Mouse (Mus musculus): ENCODE data around the gene Ifna14. TPM values are rescaled to one million over a fixed set of nuclear protein-coding genes. Genes with fewer than 3 reads are reported as not detected.

Ifna14 gene
- polyA plus RNA-seq, 1 experiment from 2014 or later = not detected

DNA sequence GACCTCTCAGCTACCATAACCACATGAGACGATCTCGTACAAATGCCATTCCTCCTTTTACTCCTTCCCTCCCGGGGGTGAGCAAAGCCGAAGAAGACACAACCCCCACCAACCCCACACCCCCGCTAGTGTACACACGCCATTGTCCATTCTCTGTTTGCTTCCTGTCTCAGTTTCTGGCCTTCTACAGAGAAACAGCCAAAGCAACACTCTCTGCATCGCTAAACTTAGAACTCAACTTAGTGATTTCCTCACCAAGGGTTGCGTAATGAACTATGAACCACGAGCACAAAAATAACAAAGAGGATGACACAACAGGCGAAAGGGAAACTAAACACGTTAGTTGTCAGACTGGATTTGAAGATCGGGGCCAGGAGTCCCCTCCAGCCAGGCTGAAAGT lies 34.3 kb downstream of the Ifna14 start:
- no peak overlapping the region for H3K9ac ChIP-seq (ENCODE audit: low read length)
- H3K36me3 ChIP-seq (ENCODE audit: control insufficient read depth, insufficient read depth, low read length) = no peaks in the 10 kb centered on the region
- 64% methylated on average over 12 of the region's 12 CpGs for WGBS
- peaks cover 13% of the 10 kb centered on the region for H3K4me1 ChIP-seq (replicated peaks; ENCODE audit: control insufficient read depth, insufficient read depth, low read length)
- H3K9me3 ChIP-seq (ENCODE audit: control insufficient read depth, low read length) = no peaks in the 10 kb centered on the region
- H3K4me2 ChIP-seq (ENCODE audit: low read length) = no peak overlapping the region
- no peak for DNase-seq (ENCODE audit: low spot score)
- H3K27ac ChIP-seq (ENCODE audit: low read depth) = no peak overlapping the region
- no peak overlapping the region for H3K4me3 ChIP-seq (ENCODE audit: low read depth, low read length)
- no peak for ATAC-seq (replicated peaks; ENCODE audit: low FRiP score, low TSS enrichment, low read depth)
- H3K27me3 ChIP-seq (replicated peaks; ENCODE audit: control insufficient read depth, insufficient read depth, low read length) = no peaks in the 10 kb centered on the region

- no peak overlapping the region for H3K27ac ChIP-seq (ENCODE audit: low read depth)
- WGBS = 29% methylated on average over 7 of the region's 7 CpGs
- DNase-seq (ENCODE audit: low spot score) (peak; percentile 72), ATAC-seq (replicated peaks; ENCODE audit: low FRiP score, low TSS enrichment, low read depth) (0 out of 2 replicates have a peak, but pooled peaks have one; percentile 36)
- H3K27me3 ChIP-seq (replicated peaks; ENCODE audit: control insufficient read depth, insufficient read depth, low read length) = no peaks in the 10 kb centered on the region
- H3K4me3 ChIP-seq (ENCODE audit: low read depth, low read length) = no peak overlapping the region
- no peaks in the 10 kb centered on the region for H3K36me3 ChIP-seq (ENCODE audit: control insufficient read depth, insufficient read depth, low read length)
- no peak overlapping the region for H3K9ac ChIP-seq (ENCODE audit: low read length)
- H3K4me2 ChIP-seq (ENCODE audit: low read length) = no peak overlapping the region
- H3K9me3 ChIP-seq (ENCODE audit: control insufficient read depth, low read length) = no peaks in the 10 kb centered on the region
- peaks cover 13% of the 10 kb centered on the region for H3K4me1 ChIP-seq (replicated peaks; ENCODE audit: control insufficient read depth, insufficient read depth, low read length)
Measured at GRCm38 (mm10) chr4:88536640-88537039, 35.0 kb downstream of the Ifna14 start.

DNA sequence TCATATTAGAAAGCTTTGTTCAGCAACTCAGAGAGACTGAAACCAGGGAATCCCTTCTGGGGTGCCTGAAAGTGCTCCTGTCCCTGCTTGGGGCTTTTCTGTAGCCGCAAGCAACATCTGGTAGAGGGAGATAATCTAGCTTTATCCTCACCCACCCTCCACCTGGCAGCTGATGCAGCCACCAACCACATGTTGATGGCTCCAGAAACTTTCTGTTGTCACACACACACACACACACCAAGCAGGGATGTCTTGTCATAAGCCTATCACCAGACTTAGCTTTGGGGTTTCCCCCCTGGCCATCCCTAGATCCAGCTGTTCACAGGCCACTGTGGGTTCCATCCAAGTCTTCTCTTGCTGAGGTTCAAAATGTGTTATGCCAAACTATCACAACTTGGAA lies 35.9 kb downstream of the Ifna14 start:
- no peak overlapping the region for H3K27ac ChIP-seq (ENCODE audit: low read depth)
- no peak for DNase-seq (ENCODE audit: low spot score)
- H3K27me3 ChIP-seq (replicated peaks; ENCODE audit: control insufficient read depth, insufficient read depth, low read length) = no peaks in the 10 kb centered on the region
- no peak overlapping the region for H3K9ac ChIP-seq (ENCODE audit: low read length)
- no peak for ATAC-seq (replicated peaks; ENCODE audit: low FRiP score, low TSS enrichment, low read depth)
- no peaks in the 10 kb centered on the region for H3K9me3 ChIP-seq (ENCODE audit: control insufficient read depth, low read length)
- H3K4me1 ChIP-seq (replicated peaks; ENCODE audit: control insufficient read depth, insufficient read depth, low read length) = peaks cover 13% of the 10 kb centered on the region
- 100% methylated on average over 1 of the region's 1 CpGs for WGBS
- no peak overlapping the region for H3K4me2 ChIP-seq (ENCODE audit: low read length)
- no peaks in the 10 kb centered on the region for H3K36me3 ChIP-seq (ENCODE audit: control insufficient read depth, insufficient read depth, low read length)
- no peak overlapping the region for H3K4me3 ChIP-seq (ENCODE audit: low read depth, low read length)

DNA sequence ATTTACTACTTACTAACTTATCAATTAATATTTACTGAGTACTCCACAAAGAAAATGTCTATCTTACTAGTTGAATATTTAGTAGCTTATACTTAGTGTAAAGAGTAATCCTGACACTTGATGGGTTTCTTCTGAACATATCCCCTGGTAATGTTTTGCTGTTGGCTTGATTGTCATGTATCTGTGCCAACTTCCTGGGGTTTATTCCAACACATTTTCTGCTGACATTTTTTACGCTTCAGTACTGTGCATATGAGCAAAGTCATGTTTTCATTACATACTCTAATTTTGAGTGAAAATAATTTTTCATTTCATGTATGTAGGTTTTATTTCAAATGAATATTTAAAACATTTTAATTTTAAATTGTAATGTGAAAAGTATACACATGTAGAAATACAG lies 36.7 kb downstream of the Ifna14 start:
- no peaks in the 10 kb centered on the region for H3K9me3 ChIP-seq (ENCODE audit: control insufficient read depth, low read length)
- no peak overlapping the region for H3K27ac ChIP-seq (ENCODE audit: low read depth)
- no peak for DNase-seq (ENCODE audit: low spot score)
- H3K4me2 ChIP-seq (ENCODE audit: low read length) = no peak overlapping the region
- no peaks in the 10 kb centered on the region for H3K36me3 ChIP-seq (ENCODE audit: control insufficient read depth, insufficient read depth, low read length)
- no peak overlapping the region for H3K4me3 ChIP-seq (ENCODE audit: low read depth, low read length)
- peaks cover 13% of the 10 kb centered on the region for H3K4me1 ChIP-seq (replicated peaks; ENCODE audit: control insufficient read depth, insufficient read depth, low read length)
- no peaks in the 10 kb centered on the region for H3K27me3 ChIP-seq (replicated peaks; ENCODE audit: control insufficient read depth, insufficient read depth, low read length)
- ATAC-seq (replicated peaks; ENCODE audit: low FRiP score, low TSS enrichment, low read depth) = no peak
- WGBS = 87% methylated on average over 1 of the region's 1 CpGs
- H3K9ac ChIP-seq (ENCODE audit: low read length) = no peak overlapping the region

GRCm38 (mm10) chr4:88533499-88533898 lies 38.1 kb downstream of the Ifna14 start:
- ATAC-seq (replicated peaks; ENCODE audit: low FRiP score, low TSS enrichment, low read depth) = no peak
- H3K36me3 ChIP-seq (ENCODE audit: control insufficient read depth, insufficient read depth, low read length) = no peaks in the 10 kb centered on the region
- WGBS = 94% methylated on average over 2 of the region's 2 CpGs
- H3K4me2 ChIP-seq (ENCODE audit: low read length) = no peak overlapping the region
- peaks cover 13% of the 10 kb centered on the region for H3K4me1 ChIP-seq (replicated peaks; ENCODE audit: control insufficient read depth, insufficient read depth, low read length)
- no peak overlapping the region for H3K27ac ChIP-seq (ENCODE audit: low read depth)
- no peak overlapping the region for H3K4me3 ChIP-seq (ENCODE audit: low read depth, low read length)
- H3K9me3 ChIP-seq (ENCODE audit: control insufficient read depth, low read length) = no peaks in the 10 kb centered on the region
- no peak for DNase-seq (ENCODE audit: low spot score)
- H3K9ac ChIP-seq (ENCODE audit: low read length) = no peak overlapping the region
- H3K27me3 ChIP-seq (replicated peaks; ENCODE audit: control insufficient read depth, insufficient read depth, low read length) = no peaks in the 10 kb centered on the region

DNA sequence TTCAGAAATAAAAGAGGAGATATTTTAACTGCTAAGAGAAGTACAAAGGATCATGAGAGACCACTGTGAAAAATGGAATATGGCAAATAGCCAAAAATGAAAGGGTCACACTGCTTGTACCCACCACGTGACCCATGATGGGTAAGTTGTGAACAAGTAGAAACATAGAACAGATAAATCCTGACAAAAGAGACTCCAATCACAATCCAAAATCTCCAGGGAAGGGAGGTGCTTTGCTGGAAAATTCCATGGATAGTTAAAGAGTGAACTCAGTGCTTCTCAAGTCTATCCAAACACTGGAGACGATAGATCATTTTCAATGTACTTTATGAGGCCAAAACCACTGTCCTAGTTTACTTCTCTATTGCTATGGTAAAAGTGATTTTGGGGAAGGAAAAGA lies 40.7 kb downstream of the Ifna14 start:
- no peak overlapping the region for H3K27ac ChIP-seq (ENCODE audit: low read depth)
- no peak overlapping the region for H3K4me3 ChIP-seq (ENCODE audit: low read depth, low read length)
- H3K27me3 ChIP-seq (replicated peaks; ENCODE audit: control insufficient read depth, insufficient read depth, low read length) = no peaks in the 10 kb centered on the region
- no peak overlapping the region for H3K4me2 ChIP-seq (ENCODE audit: low read length)
- no peak for DNase-seq (ENCODE audit: low spot score)
- no peak overlapping the region for H3K9ac ChIP-seq (ENCODE audit: low read length)
- 69% methylated on average over 2 of the region's 2 CpGs for WGBS
- H3K9me3 ChIP-seq (ENCODE audit: control insufficient read depth, low read length) = no peaks in the 10 kb centered on the region
- no peak for ATAC-seq (replicated peaks; ENCODE audit: low FRiP score, low TSS enrichment, low read depth)
- H3K4me1 ChIP-seq (replicated peaks; ENCODE audit: control insufficient read depth, insufficient read depth, low read length) = no peaks in the 10 kb centered on the region
- H3K36me3 ChIP-seq (ENCODE audit: control insufficient read depth, insufficient read depth, low read length) = no peaks in the 10 kb centered on the region

DNA sequence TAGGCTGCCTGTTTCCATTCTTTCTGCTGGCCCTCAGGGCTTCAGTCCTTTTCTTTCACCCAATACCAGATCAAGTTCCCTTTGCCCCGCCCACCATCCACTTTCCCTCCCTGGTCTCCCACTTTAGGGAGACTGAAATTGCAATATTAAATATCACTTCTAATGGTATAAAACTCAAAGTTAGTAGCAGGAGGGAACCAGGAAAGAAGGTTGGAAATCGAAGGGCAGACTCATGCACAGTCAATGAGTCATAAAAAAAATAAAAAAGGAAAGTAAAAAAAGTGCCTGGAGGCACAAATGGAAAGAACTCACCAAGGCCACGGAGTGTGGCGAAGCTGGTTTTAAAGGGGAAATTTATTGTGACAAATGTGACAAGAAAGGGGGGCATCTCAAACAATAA lies 41.3 kb downstream of the Ifna14 start:
- no peaks in the 10 kb centered on the region for H3K36me3 ChIP-seq (ENCODE audit: control insufficient read depth, insufficient read depth, low read length)
- H3K27ac ChIP-seq (ENCODE audit: low read depth) = no peak overlapping the region
- no peaks in the 10 kb centered on the region for H3K27me3 ChIP-seq (replicated peaks; ENCODE audit: control insufficient read depth, insufficient read depth, low read length)
- H3K9ac ChIP-seq (ENCODE audit: low read length) = no peak overlapping the region
- no peaks in the 10 kb centered on the region for H3K9me3 ChIP-seq (ENCODE audit: control insufficient read depth, low read length)
- no peak overlapping the region for H3K4me3 ChIP-seq (ENCODE audit: low read depth, low read length)
- H3K4me2 ChIP-seq (ENCODE audit: low read length) = no peak overlapping the region
- DNase-seq (ENCODE audit: low spot score) (no peak), ATAC-seq (replicated peaks; ENCODE audit: low FRiP score, low TSS enrichment, low read depth) (no peak)
- 76% methylated on average over 4 of the region's 4 CpGs for WGBS
- H3K4me1 ChIP-seq (replicated peaks; ENCODE audit: control insufficient read depth, insufficient read depth, low read length) = no peaks in the 10 kb centered on the region

DNA sequence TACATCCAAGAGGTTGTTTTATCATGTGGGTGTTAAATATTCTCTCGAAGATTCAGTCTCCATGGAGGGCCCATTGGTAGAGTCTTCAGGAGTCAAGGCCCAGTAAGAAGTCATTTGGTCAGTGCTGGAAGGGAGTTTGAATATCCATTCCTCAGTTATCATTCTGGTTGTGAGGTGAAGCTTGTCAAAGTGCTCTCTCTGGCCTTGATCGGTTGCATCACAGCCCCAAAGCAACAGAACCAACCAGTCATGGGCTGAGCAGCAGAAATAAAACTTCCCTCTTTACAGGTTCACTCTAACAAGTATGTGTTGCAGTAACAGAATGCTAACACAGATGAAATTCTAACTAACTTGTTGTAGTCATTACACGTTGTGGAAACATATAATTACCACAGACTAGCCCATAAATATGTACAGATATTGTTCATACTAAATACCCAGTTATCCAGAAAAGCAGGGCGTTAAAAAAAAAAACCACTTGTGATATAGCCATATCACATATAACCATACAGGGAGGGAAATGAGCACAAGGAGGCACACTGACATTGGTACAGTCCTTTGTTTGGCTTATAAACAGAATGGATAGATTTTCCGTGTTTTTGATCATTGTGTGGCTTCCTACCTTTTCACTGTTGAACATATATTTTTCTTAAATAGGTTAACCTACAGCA lies 45.1 kb downstream of the Ifna14 start:
- Histone ChIP-seq H3K4me2 (ENCODE audit: low read length) (no peak overlapping the region), H3K9me3 (ENCODE audit: control insufficient read depth, low read length) (no peaks in the 10 kb centered on the region), H3K36me3 (ENCODE audit: control insufficient read depth, insufficient read depth, low read length) (no peaks in the 10 kb centered on the region), H3K4me3 (ENCODE audit: low read depth, low read length) (no peak overlapping the region), H3K9ac (ENCODE audit: low read length) (no peak overlapping the region), H3K4me1 (replicated peaks; ENCODE audit: control insufficient read depth, insufficient read depth, low read length) (no peaks in the 10 kb centered on the region), H3K27ac (ENCODE audit: low read depth) (no peak overlapping the region), H3K27me3 (replicated peaks; ENCODE audit: control insufficient read depth, insufficient read depth, low read length) (no peaks in the 10 kb centered on the region)
- DNase-seq (ENCODE audit: low spot score) = no peak
- ATAC-seq (replicated peaks; ENCODE audit: low FRiP score, low TSS enrichment, low read depth) = no peak
- 84% methylated on average over 5 of the region's 5 CpGs for WGBS

DNA sequence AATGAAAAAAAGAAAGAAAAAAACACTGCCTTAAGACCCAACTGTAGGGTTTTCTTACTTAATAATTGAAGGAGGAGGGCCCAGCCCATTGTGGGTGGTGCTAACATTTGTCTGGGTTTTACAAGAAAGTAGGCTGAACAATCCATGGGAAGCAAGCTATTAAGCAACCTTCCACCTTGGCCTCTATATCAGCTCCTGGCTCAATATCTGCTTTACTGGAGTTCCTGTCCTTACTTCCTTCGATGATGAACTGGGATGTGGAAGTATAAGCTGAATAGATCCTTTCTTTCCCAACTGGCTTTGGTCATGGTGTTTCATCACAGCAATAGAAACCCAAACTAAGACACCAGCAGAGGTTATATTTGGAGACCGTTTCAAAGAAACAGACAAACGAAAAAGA lies 46.2 kb downstream of the Ifna14 start:
- Histone ChIP-seq H3K9ac (ENCODE audit: low read length) (no peak overlapping the region), H3K27ac (ENCODE audit: low read depth) (no peak overlapping the region), H3K4me1 (replicated peaks; ENCODE audit: control insufficient read depth, insufficient read depth, low read length) (no peaks in the 10 kb centered on the region), H3K4me2 (ENCODE audit: low read length) (no peak overlapping the region), H3K36me3 (ENCODE audit: control insufficient read depth, insufficient read depth, low read length) (no peaks in the 10 kb centered on the region), H3K4me3 (ENCODE audit: low read depth, low read length) (no peak overlapping the region), H3K27me3 (replicated peaks; ENCODE audit: control insufficient read depth, insufficient read depth, low read length) (no peaks in the 10 kb centered on the region), H3K9me3 (ENCODE audit: control insufficient read depth, low read length) (no peaks in the 10 kb centered on the region)
- ATAC-seq (replicated peaks; ENCODE audit: low FRiP score, low TSS enrichment, low read depth) (no peak), DNase-seq (ENCODE audit: low spot score) (no peak)
- WGBS = 80% methylated on average over 3 of the region's 3 CpGs
